Mouse (Mus musculus): ENCODE measurements around the gene Trpm5. TPM values are rescaled to one million over a fixed set of nuclear protein-coding genes. Genes with fewer than 3 reads are reported as not detected.

Trpm5 gene
- 3.9 and 4.4 TPM in 2 replicates for polyA plus RNA-seq (2014; fragmentation: Nextera tagmentation; extraction: Ambion mirVana)

DNA sequence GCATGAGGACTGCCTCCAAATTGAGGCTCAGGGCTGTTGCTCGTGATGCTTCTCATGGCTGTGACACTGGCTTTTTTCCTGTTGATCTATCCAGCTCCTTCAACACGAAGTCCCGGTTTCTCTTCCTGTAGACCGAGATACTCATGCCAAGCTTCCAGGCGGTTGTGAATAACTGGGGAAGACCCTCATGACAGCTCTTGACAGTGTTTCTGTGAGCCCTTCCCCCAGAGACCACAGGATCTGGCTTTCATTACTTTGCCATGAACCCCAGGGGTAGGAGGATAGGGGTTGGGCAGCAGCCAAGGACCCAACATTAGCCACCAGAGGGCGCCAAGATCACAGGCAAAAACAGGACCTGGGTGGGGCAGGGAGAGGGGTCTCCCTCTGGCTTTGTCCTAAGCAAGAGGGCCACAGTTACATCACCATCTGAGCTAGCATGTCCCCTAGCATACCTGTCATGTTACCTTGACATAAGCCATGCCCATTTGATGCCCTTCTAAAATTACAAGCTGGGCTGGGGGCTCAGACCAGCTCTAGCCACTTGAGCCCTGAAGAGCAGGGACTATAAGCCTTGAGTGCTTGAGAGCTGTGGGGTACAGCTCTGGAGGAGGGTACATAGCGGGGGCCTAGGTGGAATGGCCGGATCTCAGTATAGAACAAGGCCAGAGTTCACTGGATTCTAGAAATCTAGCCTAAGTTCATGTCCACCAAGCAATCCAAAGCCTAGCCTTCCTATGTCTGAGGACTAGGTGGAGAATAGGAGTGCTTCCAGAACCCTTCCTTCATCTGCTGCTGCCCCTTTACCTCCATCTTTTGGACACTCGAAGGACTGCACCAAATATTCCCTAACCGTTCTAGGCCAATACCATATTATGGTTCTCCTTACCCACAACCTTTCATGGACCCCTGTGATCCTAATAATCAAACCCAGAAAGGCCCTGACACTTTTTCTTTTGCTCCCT is at the start of gene Trpm5:
Gene Trpm5 (minus strand): TSS at position 51 of the 962 bp plus-strand sequence.
- ATAC-seq (ENCODE audit: insufficient number of reproducible peaks, insufficient read depth, low FRiP score, low read depth): peak; percentile 44; the same call in 1 of the 2 replicates
- H3K27ac ChIP-seq (replicated peaks in 1 of 2; ENCODE audit: control insufficient read depth in 1 of 2, insufficient read depth in 1 of 2, low read depth in 2 of 2, low read length in 2 of 2): no peak within 1 kb of the TSS
- no peaks in the 10 kb centered on the region for H3K36me3 ChIP-seq (ENCODE audit: control insufficient read depth, insufficient read depth, low read length)
- H3K4me1 ChIP-seq (ENCODE audit: control insufficient read depth in 2 of 2, insufficient read depth in 2 of 2, low read length in 2 of 2): no peaks in the 10 kb centered on the region
- H3K4me3 ChIP-seq (ENCODE audit: control insufficient read depth in 1 of 2, insufficient read depth in 1 of 2, low read depth in 1 of 2, low read length in 2 of 2): no peak within 1 kb of the TSS
- H3K4me2 ChIP-seq (ENCODE audit: low read length): no peak within 1 kb of the TSS
- no peaks in the 10 kb centered on the region for H3K9me3 ChIP-seq (ENCODE audit: control insufficient read depth, low read length)
- WGBS: 33% methylated on average over 10 of the region's 10 CpGs
- no peak within 1 kb of the TSS for H3K9ac ChIP-seq (ENCODE audit: low read length)
- H3K27me3 ChIP-seq (ENCODE audit: control insufficient read depth, insufficient read depth, low read length): 0 out of 2 replicates have a peak, but pooled peaks cover 4% of the 10 kb centered on the region

DNA sequence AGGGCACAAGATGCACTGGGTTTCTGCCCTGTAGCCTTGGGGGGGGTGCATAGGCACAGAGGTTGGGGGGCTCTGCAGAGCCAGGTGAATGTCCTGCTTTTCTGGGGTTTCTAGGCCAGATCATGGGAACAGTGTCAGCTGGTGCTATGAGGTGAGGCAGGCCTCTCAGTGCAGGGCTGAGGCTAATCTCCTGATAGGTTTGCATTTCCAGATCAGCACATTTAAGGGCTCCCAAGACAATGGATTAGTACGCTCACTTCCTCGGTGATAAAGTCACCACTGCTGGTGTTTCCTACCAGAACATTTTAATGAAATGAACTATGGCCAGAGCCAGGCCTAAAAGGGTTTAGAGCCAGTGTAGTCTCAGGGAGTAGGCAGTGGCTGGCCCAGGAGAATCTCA is 48.2 kb upstream of the Trpm5 start:
- H3K36me3 ChIP-seq (ENCODE audit: control insufficient read depth, insufficient read depth, low read length): no peaks in the 10 kb centered on the region
- no peak overlapping the region for H3K4me2 ChIP-seq (ENCODE audit: low read length)
- peaks cover 40 to 66% of the 10 kb centered on the region in 2 experiments for H3K4me1 ChIP-seq (ENCODE audit: control insufficient read depth in 2 of 2, insufficient read depth in 2 of 2, low read length in 2 of 2)
- no peak overlapping the region for H3K27ac ChIP-seq (replicated peaks in 1 of 2; ENCODE audit: control insufficient read depth in 1 of 2, insufficient read depth in 1 of 2, low read depth in 2 of 2, low read length in 2 of 2)
- no peak overlapping the region for H3K4me3 ChIP-seq (ENCODE audit: control insufficient read depth in 1 of 2, insufficient read depth in 1 of 2, low read depth in 1 of 2, low read length in 2 of 2)
- H3K9me3 ChIP-seq (ENCODE audit: control insufficient read depth, low read length): no peaks in the 10 kb centered on the region
- ATAC-seq (ENCODE audit: insufficient number of reproducible peaks, insufficient read depth, low FRiP score, low read depth): no peak
- no peaks in the 10 kb centered on the region for H3K27me3 ChIP-seq (ENCODE audit: control insufficient read depth, insufficient read depth, low read length)
- WGBS: 74% methylated on average over 2 of the region's 2 CpGs
- no peak overlapping the region for H3K9ac ChIP-seq (ENCODE audit: low read length)

DNA sequence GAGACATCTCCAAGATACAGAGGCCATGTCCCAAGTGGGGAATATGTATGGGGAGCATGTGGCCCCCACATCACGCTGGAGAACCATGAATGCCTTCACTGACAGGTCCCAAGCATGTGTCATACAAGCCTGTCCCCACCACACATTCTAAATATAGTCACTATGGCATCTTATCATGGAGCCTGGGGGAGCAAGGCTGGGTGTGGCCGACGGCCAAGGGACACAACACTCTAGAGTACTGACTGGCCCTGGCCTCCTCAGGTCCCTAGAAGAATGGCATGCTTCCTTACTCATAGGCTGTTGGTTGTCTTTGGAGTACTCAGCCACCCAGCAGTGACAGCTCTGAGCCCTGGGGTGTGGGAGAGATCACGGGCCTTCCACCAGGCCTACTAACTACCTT is 45.5 kb upstream of the Trpm5 start:
- no peak overlapping the region for H3K9ac ChIP-seq (ENCODE audit: low read length)
- no peaks in the 10 kb centered on the region for H3K9me3 ChIP-seq (ENCODE audit: control insufficient read depth, low read length)
- H3K27me3 ChIP-seq (ENCODE audit: control insufficient read depth, insufficient read depth, low read length): no peaks in the 10 kb centered on the region
- 30% methylated on average over 4 of the region's 4 CpGs for WGBS
- ATAC-seq (ENCODE audit: insufficient number of reproducible peaks, insufficient read depth, low FRiP score, low read depth): peak; percentile 72
- no peak overlapping the region for H3K4me3 ChIP-seq (ENCODE audit: control insufficient read depth in 1 of 2, insufficient read depth in 1 of 2, low read depth in 1 of 2, low read length in 2 of 2)
- H3K4me1 ChIP-seq (ENCODE audit: control insufficient read depth in 2 of 2, insufficient read depth in 2 of 2, low read length in 2 of 2): peaks cover 26 to 56% of the 10 kb centered on the region in 2 experiments
- peak overlapping the region; percentile 6 for H3K4me2 ChIP-seq (ENCODE audit: low read length)
- H3K27ac ChIP-seq (replicated peaks in 1 of 2; ENCODE audit: control insufficient read depth in 1 of 2, insufficient read depth in 1 of 2, low read depth in 2 of 2, low read length in 2 of 2): peak overlapping the region; percentile 19 to 79
- H3K36me3 ChIP-seq (ENCODE audit: control insufficient read depth, insufficient read depth, low read length): no peaks in the 10 kb centered on the region

DNA sequence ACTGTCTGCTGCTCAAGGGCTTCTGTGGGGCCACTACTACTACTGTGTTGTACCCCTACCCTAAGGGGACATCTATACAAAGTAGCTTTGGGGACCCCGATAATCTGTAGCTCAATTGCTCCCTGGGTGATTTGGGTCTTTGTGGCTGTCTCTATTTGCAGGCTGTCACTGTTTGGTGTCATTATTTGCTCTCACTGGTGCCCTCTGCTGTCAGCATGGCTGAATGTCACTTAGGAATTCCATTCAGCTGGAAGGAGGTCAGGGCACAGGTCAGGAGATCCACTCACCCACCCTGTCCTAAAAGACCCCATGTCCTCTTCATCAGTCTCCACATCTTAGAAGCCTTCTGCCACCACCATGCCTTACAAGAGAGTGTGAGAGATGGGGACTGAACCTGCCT is 44.3 kb upstream of the Trpm5 start:
- H3K27ac ChIP-seq (replicated peaks in 1 of 2; ENCODE audit: control insufficient read depth in 1 of 2, insufficient read depth in 1 of 2, low read depth in 2 of 2, low read length in 2 of 2): peak overlapping the region; percentile 19 to 79; a peak in 3 of 4 replicates
- no peaks in the 10 kb centered on the region for H3K9me3 ChIP-seq (ENCODE audit: control insufficient read depth, low read length)
- H3K36me3 ChIP-seq (ENCODE audit: control insufficient read depth, insufficient read depth, low read length): no peaks in the 10 kb centered on the region
- peak overlapping the region; percentile 3; the same call in 1 of the 2 replicates for H3K9ac ChIP-seq (ENCODE audit: low read length)
- H3K27me3 ChIP-seq (ENCODE audit: control insufficient read depth, insufficient read depth, low read length): no peaks in the 10 kb centered on the region
- WGBS: 32% methylated on average over 1 of the region's 1 CpGs
- H3K4me1 ChIP-seq (ENCODE audit: control insufficient read depth in 2 of 2, insufficient read depth in 2 of 2, low read length in 2 of 2): peaks cover 26 to 56% of the 10 kb centered on the region in 2 experiments
- 0 out of 2 replicates have a peak, but pooled peaks have one; percentile 7 for ATAC-seq (ENCODE audit: insufficient number of reproducible peaks, insufficient read depth, low FRiP score, low read depth)
- H3K4me2 ChIP-seq (ENCODE audit: low read length): no peak overlapping the region
- H3K4me3 ChIP-seq (ENCODE audit: control insufficient read depth in 1 of 2, insufficient read depth in 1 of 2, low read depth in 1 of 2, low read length in 2 of 2): no peak overlapping the region

DNA sequence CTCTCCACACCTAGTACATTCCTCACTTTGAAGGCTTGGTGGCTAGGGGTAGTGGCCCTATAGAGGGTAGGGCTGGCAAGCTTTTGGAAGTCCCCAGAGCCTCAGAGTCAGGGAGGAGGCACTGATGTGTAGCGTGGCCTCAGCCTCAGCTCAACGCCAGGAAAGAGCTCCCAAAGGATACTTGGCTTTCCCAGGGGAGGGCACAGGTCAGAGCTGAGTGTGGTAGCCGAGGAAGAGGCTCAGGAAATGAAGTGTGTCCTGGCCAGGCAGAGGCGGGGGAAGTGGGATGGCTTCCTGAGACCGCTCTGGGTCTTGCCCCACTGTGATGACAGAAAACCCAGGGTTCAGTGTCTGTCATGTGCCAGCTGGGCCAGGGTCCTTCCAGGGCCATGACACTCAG is 42.1 kb upstream of the Trpm5 start:
- Histone ChIP-seq H3K27me3 (ENCODE audit: control insufficient read depth, insufficient read depth, low read length) (no peaks in the 10 kb centered on the region), H3K9ac (ENCODE audit: low read length) (no peak overlapping the region), H3K4me3 (ENCODE audit: control insufficient read depth in 1 of 2, insufficient read depth in 1 of 2, low read depth in 1 of 2, low read length in 2 of 2) (no peak overlapping the region), H3K4me1 (ENCODE audit: control insufficient read depth in 2 of 2, insufficient read depth in 2 of 2, low read length in 2 of 2) (peaks cover 26 to 53% of the 10 kb centered on the region in 2 experiments), H3K4me2 (ENCODE audit: low read length) (no peak overlapping the region), H3K36me3 (ENCODE audit: control insufficient read depth, insufficient read depth, low read length) (no peaks in the 10 kb centered on the region), H3K27ac (replicated peaks in 1 of 2; ENCODE audit: control insufficient read depth in 1 of 2, insufficient read depth in 1 of 2, low read depth in 2 of 2, low read length in 2 of 2) (no peak overlapping the region), H3K9me3 (ENCODE audit: control insufficient read depth, low read length) (no peaks in the 10 kb centered on the region)
- WGBS: 51% methylated on average over 5 of the region's 5 CpGs
- ATAC-seq (ENCODE audit: insufficient number of reproducible peaks, insufficient read depth, low FRiP score, low read depth): no peak

DNA sequence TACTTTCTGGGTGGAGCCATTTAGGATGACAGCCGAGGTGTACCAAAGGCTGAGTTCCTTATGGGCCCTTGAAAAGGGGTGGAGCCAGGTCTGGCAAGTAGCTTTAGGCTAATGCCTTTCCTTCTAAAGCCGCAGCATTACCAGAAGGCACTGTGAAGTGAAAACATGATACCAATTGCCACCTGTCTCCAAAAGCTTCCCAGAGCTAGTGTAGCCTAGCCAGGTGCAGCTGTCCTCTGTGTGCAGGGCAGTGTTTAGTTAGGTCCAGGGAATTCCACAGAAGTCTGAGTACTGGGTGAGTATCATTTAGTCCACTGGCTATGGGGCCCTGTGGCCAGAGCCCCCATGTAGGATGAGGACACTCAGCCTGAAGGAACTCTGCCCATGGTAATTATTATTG is 41.7 kb upstream of the Trpm5 start:
- Histone ChIP-seq H3K4me2 (ENCODE audit: low read length) (no peak overlapping the region), H3K4me1 (ENCODE audit: control insufficient read depth in 2 of 2, insufficient read depth in 2 of 2, low read length in 2 of 2) (peaks cover 27 to 53% of the 10 kb centered on the region in 2 experiments), H3K9me3 (ENCODE audit: control insufficient read depth, low read length) (no peaks in the 10 kb centered on the region), H3K9ac (ENCODE audit: low read length) (no peak overlapping the region), H3K27me3 (ENCODE audit: control insufficient read depth, insufficient read depth, low read length) (no peaks in the 10 kb centered on the region), H3K4me3 (ENCODE audit: control insufficient read depth in 1 of 2, insufficient read depth in 1 of 2, low read depth in 1 of 2, low read length in 2 of 2) (no peak overlapping the region), H3K27ac (replicated peaks in 1 of 2; ENCODE audit: control insufficient read depth in 1 of 2, insufficient read depth in 1 of 2, low read depth in 2 of 2, low read length in 2 of 2) (no peak overlapping the region), H3K36me3 (ENCODE audit: control insufficient read depth, insufficient read depth, low read length) (no peaks in the 10 kb centered on the region)
- WGBS: 62% methylated on average over 2 of the region's 2 CpGs
- ATAC-seq (ENCODE audit: insufficient number of reproducible peaks, insufficient read depth, low FRiP score, low read depth): no peak

DNA sequence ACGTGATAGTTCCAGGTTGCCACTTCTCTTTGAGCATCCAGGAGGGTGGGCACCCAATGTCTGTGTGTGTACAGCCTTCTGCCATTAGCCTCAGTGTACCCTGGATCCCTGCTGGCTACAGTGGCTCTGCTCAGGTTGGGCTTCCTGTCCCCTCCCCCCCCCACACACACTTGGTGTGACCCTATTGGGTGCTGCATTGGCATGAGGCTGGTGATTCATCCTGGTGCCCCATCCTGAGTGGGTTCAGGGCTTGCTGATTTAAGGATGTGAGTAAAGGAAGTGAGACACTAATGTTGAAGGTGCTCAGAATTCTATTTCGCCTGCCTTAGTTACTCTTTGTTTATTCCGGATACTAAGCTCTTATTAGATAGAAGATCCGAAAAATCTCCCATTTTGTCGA is 38.4 kb upstream of the Trpm5 start:
- H3K27me3 ChIP-seq (ENCODE audit: control insufficient read depth, insufficient read depth, low read length): no peaks in the 10 kb centered on the region
- ATAC-seq (ENCODE audit: insufficient number of reproducible peaks, insufficient read depth, low FRiP score, low read depth): no peak
- H3K27ac ChIP-seq (replicated peaks in 1 of 2; ENCODE audit: control insufficient read depth in 1 of 2, insufficient read depth in 1 of 2, low read depth in 2 of 2, low read length in 2 of 2): no peak overlapping the region
- no peak overlapping the region for H3K9ac ChIP-seq (ENCODE audit: low read length)
- H3K9me3 ChIP-seq (ENCODE audit: control insufficient read depth, low read length): no peaks in the 10 kb centered on the region
- peaks cover 4% of the 10 kb centered on the region; the same call in 1 of the 2 replicates for H3K36me3 ChIP-seq (ENCODE audit: control insufficient read depth, insufficient read depth, low read length)
- no peak overlapping the region for H3K4me2 ChIP-seq (ENCODE audit: low read length)
- WGBS: 84% methylated on average over 5 of the region's 5 CpGs
- H3K4me3 ChIP-seq (ENCODE audit: control insufficient read depth in 1 of 2, insufficient read depth in 1 of 2, low read depth in 1 of 2, low read length in 2 of 2): no peak overlapping the region
- H3K4me1 ChIP-seq (ENCODE audit: control insufficient read depth in 2 of 2, insufficient read depth in 2 of 2, low read length in 2 of 2): peaks cover 8 to 25% of the 10 kb centered on the region in 2 experiments
